Mouse (Mus musculus): ENCODE data around the gene Stat6. TPM values are rescaled to one million over a fixed set of nuclear protein-coding genes. Genes with fewer than 3 reads are reported as not detected.

The Stat6 gene
- 92.3 and 123 TPM in 2 replicates for polyA plus RNA-seq (2012; rRNA removed)

GRCm38 (mm10) chr10:127642772-127643552 lies at the start of gene Stat6:
TSS of gene Stat6 (plus strand) at chr10:127642986.
- Histone ChIP-seq H3K4me3 (replicated peaks; ENCODE audit: extremely low read depth, low read depth, low read length) (peak within 1 kb of the TSS; percentile 83), H3K4me1 (ENCODE audit: control insufficient read depth, insufficient read depth, low read length) (no peaks in the 10 kb centered on the region)
- TF ChIP-seq CTCF (IDR thresholded peaks at IDR 0.05; ENCODE audit: insufficient read depth, low read length) (no peak), POLR2A (IDR thresholded peaks at IDR 0.05; ENCODE audit: borderline replicate concordance, extremely low read depth, low read depth, low read length) (peak; percentile 89; the same call in 1 of the 2 replicates)
- DNase-seq: peak; percentile 85
- WGBS: under 1% methylated on average over 37 of the region's 37 CpGs

DNA sequence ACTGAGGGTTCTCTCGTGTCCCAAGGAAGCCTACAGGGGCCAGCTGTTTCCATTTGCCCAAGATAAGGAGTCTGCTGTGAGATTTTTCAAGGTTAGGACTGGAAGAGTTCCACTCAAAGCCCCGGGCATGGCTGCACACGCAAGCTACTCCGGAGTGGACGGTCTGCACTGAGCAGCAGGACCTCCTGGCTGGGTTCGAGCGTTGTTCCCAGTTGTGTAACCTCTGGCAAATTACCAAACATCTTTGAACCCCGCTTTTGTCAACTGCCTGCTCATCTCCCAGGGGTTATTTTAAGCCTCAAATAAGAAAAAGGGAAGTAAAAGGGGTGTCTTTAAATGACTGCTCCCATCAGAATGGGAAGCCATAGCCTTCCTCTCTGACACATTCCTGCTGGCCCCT lies 48.4 kb upstream of the Stat6 start:
- Histone ChIP-seq H3K4me3 (replicated peaks; ENCODE audit: extremely low read depth, low read depth, low read length) (no peak overlapping the region), H3K4me1 (ENCODE audit: control insufficient read depth, insufficient read depth, low read length) (no peaks in the 10 kb centered on the region; the same call in none of the 2 replicates)
- DNase-seq: no peak
- WGBS: 57% methylated on average over 8 of the region's 8 CpGs
- no peak for TF ChIP-seq POLR2A (IDR thresholded peaks at IDR 0.05; ENCODE audit: borderline replicate concordance, extremely low read depth, low read depth, low read length)
- no peak for TF ChIP-seq CTCF (IDR thresholded peaks at IDR 0.05; ENCODE audit: insufficient read depth, low read length)

GRCm38 (mm10) chr10:127594930-127595715 lies 47.7 kb upstream of the Stat6 start:
- no peak for TF ChIP-seq CTCF (IDR thresholded peaks at IDR 0.05; ENCODE audit: insufficient read depth, low read length)
- TF ChIP-seq POLR2A (IDR thresholded peaks at IDR 0.05; ENCODE audit: borderline replicate concordance, extremely low read depth, low read depth, low read length): no peak
- WGBS: 70% methylated on average over 30 of the region's 30 CpGs
- Histone ChIP-seq H3K4me1 (ENCODE audit: control insufficient read depth, insufficient read depth, low read length) (no peaks in the 10 kb centered on the region; the same call in none of the 2 replicates), H3K4me3 (replicated peaks; ENCODE audit: extremely low read depth, low read depth, low read length) (no peak overlapping the region)
- DNase-seq: no peak

DNA sequence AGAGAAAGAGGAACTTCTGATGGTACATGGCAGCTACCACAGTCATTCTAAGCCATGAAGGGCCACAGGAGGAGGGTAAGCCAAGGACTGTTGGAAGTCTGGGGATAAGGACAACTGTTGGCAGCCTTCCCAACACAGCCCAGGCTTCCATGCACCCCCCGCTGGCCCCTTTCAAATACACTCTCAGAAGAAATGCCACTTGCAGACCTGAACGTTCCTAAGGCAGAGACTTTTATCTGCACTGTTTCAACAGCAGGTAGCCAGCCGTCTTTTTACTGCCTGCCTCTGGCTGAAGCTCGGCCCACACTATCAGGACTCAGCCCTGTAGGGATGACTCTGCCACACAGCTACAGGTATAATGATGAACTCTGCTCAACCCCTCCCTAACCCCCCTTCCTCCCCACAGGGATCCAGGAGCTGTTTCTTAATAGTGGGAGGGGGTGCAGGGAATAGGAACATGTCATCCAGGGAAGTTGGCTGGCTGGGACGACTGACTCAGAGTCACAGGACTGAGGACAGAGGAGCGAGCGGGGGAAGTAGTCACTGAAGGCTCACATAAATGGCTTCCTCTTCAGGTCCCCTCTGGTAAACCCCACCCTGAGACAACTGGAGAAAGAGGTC lies 46.4 kb upstream of the Stat6 start:
- TF ChIP-seq CTCF (IDR thresholded peaks at IDR 0.05; ENCODE audit: insufficient read depth, low read length) (no peak), POLR2A (IDR thresholded peaks at IDR 0.05; ENCODE audit: borderline replicate concordance, extremely low read depth, low read depth, low read length) (no peak)
- WGBS: 37% methylated on average over 7 of the region's 7 CpGs
- no peak for DNase-seq
- Histone ChIP-seq H3K4me3 (replicated peaks; ENCODE audit: extremely low read depth, low read depth, low read length) (no peak overlapping the region), H3K4me1 (ENCODE audit: control insufficient read depth, insufficient read depth, low read length) (peaks cover 3% of the 10 kb centered on the region)

DNA sequence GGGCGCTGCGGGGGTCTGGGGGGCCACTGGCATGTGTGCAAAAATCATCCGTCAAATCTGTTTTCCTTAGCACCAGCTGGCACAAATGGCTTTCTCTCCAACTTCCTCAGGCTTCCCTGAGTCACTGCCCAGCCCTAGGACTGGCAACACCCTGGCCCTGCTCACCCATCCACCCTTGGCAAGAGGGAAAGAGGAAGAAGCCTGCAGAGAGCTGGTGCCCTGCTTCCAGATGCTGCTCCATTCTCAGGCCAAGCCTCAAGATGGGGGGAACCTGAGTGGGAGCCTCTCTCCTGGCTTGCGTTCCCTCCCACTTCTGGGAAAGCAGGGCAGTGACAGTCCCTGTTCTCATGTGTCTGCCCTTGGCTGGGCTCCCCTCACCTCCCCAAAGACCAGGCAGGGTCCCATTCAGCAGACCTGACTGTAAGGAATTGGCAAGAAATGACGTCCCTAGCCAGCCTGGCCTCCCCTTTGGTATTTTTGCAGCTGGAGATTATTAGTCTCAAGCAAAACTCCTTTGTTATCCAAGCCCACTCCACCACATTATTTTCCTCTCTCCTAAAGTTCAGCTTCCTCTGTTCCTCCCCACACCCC lies 45.4 kb upstream of the Stat6 start:
- 54% methylated on average over 5 of the region's 5 CpGs for WGBS
- DNase-seq: no peak
- TF ChIP-seq CTCF (IDR thresholded peaks at IDR 0.05; ENCODE audit: insufficient read depth, low read length): no peak
- TF ChIP-seq POLR2A (IDR thresholded peaks at IDR 0.05; ENCODE audit: borderline replicate concordance, extremely low read depth, low read depth, low read length): no peak
- no peak overlapping the region for H3K4me3 ChIP-seq (replicated peaks; ENCODE audit: extremely low read depth, low read depth, low read length)
- peaks cover 3% of the 10 kb centered on the region; the same call in 1 of the 2 replicates for H3K4me1 ChIP-seq (ENCODE audit: control insufficient read depth, insufficient read depth, low read length)

- Histone ChIP-seq H3K4me1 (ENCODE audit: control insufficient read depth, insufficient read depth, low read length) (peaks cover 3% of the 10 kb centered on the region; the same call in 1 of the 2 replicates), H3K4me3 (replicated peaks; ENCODE audit: extremely low read depth, low read depth, low read length) (no peak overlapping the region)
- TF ChIP-seq CTCF (IDR thresholded peaks at IDR 0.05; ENCODE audit: insufficient read depth, low read length) (no peak), POLR2A (IDR thresholded peaks at IDR 0.05; ENCODE audit: borderline replicate concordance, extremely low read depth, low read depth, low read length) (no peak)
- WGBS: 61% methylated on average over 8 of the region's 8 CpGs
- no peak for DNase-seq
Observed at GRCm38 (mm10) chr10:127598607-127599006, 44.2 kb upstream of the Stat6 start.

DNA sequence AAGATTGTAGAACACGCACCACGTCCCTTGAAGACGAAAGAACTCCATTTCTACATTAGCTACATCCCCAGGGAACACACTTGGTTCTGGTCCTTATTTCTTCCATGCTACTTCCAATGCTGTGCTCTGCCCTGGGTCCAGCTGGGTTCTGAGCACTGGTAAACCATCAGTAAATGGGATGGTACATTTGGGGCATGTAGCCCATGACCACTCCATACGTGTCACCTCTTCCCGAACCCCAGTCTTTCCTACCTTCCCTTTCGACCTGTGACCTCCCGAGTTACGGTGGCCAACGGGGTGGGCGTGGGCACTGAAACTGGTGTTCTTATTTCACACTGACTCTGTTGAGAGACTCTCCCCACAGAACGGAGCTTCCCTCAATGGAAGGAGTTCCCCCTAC lies 43.5 kb upstream of the Stat6 start:
- TF ChIP-seq CTCF (IDR thresholded peaks at IDR 0.05; ENCODE audit: insufficient read depth, low read length): no peak
- TF ChIP-seq POLR2A (IDR thresholded peaks at IDR 0.05; ENCODE audit: borderline replicate concordance, extremely low read depth, low read depth, low read length): no peak
- no peak overlapping the region for H3K4me3 ChIP-seq (replicated peaks; ENCODE audit: extremely low read depth, low read depth, low read length)
- WGBS: 75% methylated on average over 11 of the region's 11 CpGs
- H3K4me1 ChIP-seq (ENCODE audit: control insufficient read depth, insufficient read depth, low read length): peaks cover 5% of the 10 kb centered on the region
- no peak for DNase-seq

- Histone ChIP-seq H3K4me3 (replicated peaks; ENCODE audit: extremely low read depth, low read depth, low read length) (no peak overlapping the region), H3K4me1 (ENCODE audit: control insufficient read depth, insufficient read depth, low read length) (peaks cover 9% of the 10 kb centered on the region)
- WGBS: 46% methylated on average over 17 of the region's 17 CpGs
- DNase-seq: no peak
- TF ChIP-seq POLR2A (IDR thresholded peaks at IDR 0.05; ENCODE audit: borderline replicate concordance, extremely low read depth, low read depth, low read length): 0 out of 2 replicates have a peak, but pooled peaks have one; percentile 6
- no peak for TF ChIP-seq CTCF (IDR thresholded peaks at IDR 0.05; ENCODE audit: insufficient read depth, low read length)
Observed at GRCm38 (mm10) chr10:127599779-127600541, 42.8 kb upstream of the Stat6 start.

All from lung, adult 2 months (tissue).